Mouse (Mus musculus) lung, adult 2 months (tissue): ENCODE measurements around the gene Hhatl.

Experiments
- CTCF ChIP-seq: fragments of 200-500 bp; IDR thresholded peaks from 2 replicates; pipeline ENCODE4 v1.5.1; 2011; ENCODE audit warnings: mild to moderate bottlenecking, low read length, control low read depth; ENCODE audit not compliant: insufficient read depth
- POLR2A ChIP-seq: fragments of 200-500 bp; IDR thresholded peaks from 2 replicates; pipeline ENCODE4 v1.6.1; 2011; ENCODE audit warnings: low read depth, mild to moderate bottlenecking, control low read depth, low read length, borderline replicate concordance; ENCODE audit errors: extremely low read depth

GRCm38 (mm10) chr9:121756785-121757184, 35.5 kb downstream of the Hhatl start:
- no peak for TF ChIP-seq POLR2A
- TF ChIP-seq CTCF: no peak
